Mouse (Mus musculus): Measurements from ENCODE around the gene Gm42715.

Gm42715 gene

DNA sequence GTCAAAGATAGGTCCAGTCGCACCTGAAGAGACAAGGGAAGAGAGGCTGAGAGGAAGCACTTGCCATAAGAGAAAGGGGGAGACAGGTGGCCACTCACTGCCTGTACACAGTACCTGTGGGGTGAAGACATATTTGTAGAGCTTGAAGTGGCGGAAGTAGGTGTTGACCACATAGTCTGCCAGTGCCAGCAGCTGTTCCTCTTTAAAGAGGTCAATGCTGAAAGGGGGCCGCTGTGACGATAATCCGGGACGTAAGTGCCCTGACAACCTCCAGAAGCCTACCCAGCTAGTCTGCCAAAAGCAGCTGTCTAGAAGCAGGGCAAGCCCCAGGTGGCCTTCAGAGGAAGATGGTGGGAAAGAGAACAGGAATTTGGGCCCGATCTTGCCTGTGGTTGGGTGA, 65.6 kb downstream of the Gm42715 start:
- no peak for DNase-seq (ENCODE audit: low spot score)

DNA sequence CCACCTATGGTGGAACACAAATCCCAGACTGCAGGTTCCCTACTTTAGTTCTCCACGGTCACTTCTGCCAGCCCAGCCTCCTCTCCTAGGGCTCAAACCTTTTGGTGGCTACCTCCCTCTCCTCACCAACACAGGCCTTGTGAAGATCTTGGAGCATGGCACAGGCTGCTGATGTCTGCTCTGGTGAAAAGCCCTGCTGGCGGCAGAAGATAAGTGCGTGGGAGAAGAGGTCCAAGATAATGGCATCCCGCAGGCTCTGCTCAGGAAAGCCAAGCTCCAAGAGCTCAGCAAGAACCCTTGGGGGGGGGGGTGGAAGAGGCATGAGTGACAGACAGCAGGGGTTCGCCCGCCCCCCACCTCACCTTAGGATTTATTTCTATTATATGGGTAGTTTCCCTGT, 66.8 kb downstream of the Gm42715 start:
- no peak for DNase-seq (ENCODE audit: low spot score)

DNA sequence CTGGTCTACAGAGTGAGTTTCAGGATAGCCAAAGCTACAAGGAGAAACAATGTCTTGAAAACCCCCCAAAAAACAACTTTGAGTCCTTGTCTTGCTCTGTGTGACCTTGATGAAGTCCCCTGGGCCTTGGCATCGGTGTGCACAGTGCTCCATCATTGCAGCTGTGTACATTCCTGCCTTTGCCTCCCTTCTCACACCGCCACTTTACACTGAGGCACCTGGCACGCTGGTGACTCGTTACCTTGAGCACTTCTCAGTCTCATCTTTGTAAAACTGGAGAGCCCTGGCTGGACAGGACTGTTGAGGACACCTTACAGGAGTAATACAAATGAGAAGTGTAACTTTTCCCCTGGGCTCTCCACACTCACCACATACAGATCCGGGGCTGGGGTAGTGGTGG, 67.8 kb downstream of the Gm42715 start:
- DNase-seq (ENCODE audit: low spot score): no peak

DNA sequence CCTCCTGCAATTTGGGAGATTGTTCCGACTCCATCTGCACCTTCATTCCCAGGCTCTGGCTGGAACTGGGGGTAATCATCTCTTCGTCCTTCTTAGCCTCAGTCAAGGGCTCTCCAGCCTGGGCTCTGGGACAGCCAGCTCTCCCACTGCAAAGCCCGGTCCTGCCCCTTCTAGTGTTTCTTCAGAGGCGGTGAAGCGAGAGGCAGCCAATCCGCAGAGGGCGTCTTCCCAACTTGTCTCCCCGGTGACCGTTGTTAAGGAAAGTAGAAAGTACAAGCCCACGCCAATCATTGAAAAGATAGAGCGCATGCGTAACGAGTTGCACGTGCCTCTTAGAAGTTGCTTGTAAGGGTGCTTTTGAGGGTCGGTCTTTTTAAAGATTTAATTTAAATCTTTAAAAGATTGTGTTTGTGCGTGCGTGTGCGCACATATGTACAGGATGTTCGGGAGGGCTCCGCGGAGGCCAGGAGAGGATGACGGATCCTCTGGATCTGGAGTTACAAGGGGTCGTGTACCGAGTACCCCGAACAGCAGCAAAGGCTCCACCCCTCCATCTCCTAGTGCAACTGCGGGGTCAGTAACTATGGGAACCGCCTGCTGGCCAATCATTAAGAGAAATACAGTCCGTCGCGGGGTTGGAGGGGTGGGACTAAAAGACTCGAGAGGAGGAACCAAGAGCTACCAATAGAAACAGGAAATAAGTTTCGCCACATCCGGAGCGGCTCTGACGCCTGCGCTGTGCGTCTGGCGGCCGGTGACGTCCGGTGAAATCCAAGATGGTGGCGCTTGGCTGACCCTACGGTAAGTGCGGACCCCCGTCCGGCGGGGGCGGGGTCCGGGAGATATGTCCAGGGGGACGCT, 68.9 kb downstream of the Gm42715 start, which contains the start of the genes Ccdc189 and Rnf40:
Gene Ccdc189, minus strand, starts transcription at position 585 of the 861 bp plus-strand sequence.
Gene Rnf40, plus strand, starts transcription at position 757 of the 861 bp plus-strand sequence.
- peak; percentile 97 for DNase-seq (ENCODE audit: low spot score)

DNA sequence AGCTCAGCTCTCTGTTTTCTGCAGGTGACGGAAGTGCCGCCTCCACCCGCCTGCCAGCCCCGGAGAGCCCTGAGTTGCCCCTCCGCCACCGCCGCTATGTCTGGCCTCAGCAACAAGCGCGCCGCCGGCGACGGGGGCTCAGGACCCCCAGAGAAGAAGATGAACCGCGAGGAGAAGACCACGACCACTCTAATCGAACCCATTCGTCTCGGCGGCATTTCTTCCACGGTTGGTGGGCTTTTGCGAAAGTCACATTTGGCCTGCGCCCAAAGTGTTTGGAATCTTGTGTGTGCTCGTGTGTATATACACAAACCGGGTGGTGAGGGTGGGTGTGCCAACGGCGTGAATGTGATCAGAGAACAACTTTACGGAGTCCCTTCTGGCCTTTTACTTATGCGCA, 69.5 kb downstream of the Gm42715 start:
- no peak for DNase-seq (ENCODE audit: low spot score)

DNA sequence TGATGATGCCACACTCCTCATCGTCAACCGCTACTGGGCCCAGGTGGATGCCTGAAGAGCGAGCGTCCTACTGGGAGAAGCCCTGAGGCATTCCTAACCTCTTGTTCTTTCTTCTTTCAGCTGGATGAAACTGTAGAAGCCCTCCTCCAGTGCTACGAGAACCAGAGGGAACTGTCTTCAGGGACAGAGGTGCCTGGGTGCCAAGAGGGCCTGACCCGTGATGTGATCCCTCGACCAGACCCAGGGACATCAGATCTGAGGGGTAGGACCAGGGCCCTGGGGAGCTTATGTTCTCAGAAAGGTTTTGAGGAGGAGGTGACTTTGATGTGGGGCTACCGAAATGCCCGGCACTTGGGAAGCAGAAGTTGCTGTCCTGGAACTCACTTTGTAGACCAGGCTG, 70.3 kb downstream of the Gm42715 start:
- no peak for DNase-seq (ENCODE audit: low spot score)

DNA sequence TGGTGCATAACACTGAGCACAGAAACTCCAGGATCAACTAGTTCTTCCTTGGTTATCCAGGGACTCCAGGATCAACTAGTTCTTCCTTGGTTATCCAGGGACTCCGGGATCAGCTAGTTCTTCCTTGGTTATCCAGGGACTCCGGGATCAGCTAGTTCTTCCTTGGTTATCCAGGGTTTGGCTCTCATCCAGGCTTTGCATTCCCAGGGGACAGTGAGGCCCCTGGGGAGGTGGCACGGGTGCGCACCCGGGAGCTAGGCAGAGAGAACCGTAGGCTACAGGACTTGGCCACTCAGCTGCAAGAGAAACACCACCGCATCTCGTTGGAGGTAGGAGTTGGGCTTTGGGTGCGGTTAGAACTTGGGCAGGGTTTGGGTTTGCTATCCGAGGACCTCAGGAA, 71.7 kb downstream of the Gm42715 start:
- no peak for DNase-seq (ENCODE audit: low spot score)

DNA sequence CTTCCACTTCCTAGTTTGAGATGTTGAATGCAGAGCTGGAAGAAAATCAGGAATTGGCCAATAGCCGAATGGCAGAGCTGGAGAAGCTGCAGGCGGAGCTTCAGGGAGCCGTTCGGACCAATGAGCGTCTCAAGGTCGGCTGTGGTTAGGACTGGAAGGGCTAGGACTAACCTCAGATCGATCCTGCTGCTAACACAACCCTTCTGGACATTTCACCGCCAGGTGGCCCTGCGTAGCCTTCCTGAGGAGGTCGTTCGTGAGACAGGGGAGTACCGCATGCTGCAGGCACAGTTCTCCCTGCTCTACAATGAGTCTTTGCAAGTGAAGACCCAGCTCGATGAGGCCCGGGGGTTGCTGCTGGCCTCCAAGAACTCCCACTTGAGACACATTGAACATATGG, 73.2 kb downstream of the Gm42715 start:
- no peak for DNase-seq (ENCODE audit: low spot score)

DNA sequence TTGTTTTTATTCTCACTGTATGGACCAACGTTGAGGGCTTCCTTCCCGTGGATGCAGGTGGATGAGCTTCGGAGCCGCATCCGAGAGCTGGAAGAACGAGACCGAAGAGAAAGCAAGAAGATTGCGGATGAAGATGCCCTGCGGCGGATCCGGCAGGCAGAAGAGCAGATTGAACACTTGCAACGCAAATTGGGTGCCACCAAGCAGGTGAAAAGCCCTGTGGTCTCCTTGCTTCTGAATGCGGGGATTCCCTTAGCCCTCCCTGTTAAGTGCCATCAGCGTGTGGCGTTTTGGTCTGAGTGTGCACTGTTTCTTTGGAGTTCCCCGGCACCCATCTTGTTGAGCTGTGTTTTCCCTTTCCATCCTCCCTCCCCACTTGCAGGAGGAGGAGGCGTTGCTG, 77.4 kb downstream of the Gm42715 start:
- DNase-seq (ENCODE audit: low spot score): no peak

DNA sequence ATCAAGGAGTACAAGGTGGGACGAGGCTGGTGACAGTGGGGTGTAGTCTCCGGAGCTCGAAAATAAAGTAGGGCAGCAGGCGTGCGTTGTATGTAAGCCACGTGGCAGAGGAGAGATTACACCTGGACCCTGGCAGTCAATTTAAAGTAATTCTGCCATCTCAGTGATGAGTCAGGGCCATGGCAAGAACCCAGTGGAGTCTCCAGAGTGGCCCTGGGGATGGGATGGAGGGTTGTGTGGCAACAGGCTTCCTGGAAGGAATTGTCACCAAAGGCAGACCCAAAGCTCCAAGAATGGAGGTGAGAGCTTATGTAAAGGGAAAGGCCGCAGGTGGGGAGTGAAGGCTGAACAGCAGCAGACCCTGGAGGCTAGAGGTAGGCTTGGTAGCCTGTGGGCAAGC, 81.2 kb downstream of the Gm42715 start:
- no peak for DNase-seq (ENCODE audit: low spot score)

DNA sequence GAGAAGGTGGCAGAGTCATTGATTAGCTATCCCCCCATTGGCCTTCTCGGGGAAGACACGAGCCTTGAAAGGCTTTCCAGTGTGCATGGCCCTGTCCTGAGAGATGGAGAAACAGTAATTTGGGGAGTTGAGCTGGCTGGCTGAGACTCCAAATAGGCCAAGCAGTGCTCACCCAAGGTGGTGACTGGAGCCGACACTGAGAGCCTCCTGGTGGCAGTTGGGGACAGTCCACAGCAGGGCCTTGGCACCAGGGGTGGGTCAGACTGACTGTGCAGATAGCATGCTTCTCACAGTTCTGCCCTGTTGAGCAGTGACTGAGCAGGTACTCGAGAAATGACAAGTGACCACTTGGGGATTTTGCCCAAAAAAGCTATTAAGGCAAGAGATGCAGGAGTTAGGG, 82.4 kb downstream of the Gm42715 start:
- no peak for DNase-seq (ENCODE audit: low spot score)

DNA sequence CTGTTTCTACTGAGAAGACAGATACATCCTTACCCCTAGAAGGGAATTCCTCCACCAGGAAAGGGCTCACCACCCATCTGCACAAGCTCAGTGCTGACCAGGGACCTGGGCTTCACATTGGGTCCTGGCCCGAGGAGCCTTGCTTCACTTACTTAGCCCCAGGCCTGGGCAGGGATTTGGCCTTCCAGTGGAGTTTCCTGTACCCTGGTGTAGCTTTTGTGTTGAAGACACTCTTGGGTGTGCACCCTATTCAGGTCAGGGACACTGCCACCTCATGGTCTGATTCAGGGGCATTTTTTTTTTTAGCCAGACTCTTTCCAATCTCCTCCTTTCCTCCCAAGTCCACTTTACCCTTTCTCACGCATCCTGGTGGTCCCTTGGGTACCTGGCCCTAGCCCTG, 83.5 kb downstream of the Gm42715 start:
- no peak for DNase-seq (ENCODE audit: low spot score)

DNA sequence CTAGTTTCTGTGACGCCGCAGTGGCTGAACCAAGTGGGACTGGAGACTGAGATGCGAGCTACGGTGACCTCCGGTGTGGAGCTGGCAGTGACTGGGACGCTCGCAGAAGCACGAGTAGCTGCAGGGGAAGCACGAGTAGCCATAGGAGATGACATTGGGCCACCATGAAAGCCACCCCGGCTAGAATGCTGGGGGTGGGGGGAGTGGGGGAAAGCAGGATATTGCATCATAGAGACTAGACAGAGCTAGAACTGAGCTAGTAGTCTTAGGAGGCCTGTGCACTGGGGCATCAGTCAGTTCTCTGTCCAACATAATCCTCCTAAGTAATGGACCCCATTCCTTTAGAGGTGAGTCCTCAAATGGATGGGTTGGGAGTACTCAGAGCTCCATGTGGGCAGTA, 84.9 kb downstream of the Gm42715 start:
- DNase-seq (ENCODE audit: low spot score): no peak

DNA sequence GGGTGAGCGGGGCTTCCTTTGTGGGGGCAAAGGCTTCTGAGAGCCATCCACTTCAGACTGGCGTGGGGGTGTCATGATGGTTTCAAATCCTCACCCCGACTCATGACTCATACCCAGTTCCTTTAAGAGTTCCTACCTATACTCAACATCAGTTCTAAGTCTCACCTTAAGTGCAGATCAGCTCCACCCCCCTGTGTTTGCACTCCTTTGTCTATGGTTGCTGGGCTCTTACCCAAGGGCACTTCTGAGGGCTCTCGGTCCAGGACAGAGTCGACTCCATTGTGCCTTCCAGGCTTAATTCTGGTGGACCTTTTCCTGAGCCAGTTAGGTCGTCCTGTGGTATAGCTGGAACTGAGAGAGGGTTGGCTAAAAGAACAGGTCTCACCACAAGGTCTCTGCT, 87.8 kb downstream of the Gm42715 start:
- no peak for DNase-seq (ENCODE audit: low spot score)

DNA sequence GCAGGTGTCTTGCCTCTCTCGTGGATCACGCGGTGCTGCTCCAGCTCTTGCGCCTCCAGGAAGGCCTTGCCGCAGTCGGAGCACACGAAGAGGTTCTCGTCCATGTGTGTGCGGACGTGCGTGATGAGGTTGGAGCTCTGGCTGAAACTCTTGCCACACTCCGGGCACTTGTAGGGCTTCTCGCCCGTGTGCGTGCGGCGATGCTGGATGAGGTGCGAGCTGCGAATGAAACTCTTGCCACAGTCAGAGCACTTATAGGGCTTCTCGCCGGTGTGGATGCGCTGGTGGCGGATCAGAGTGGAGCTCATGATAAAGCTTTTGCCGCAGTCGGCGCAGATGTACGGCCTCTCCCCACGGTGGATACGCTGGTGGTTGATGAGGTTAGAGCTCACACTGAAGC, 91.6 kb downstream of the Gm42715 start:
- DNase-seq (ENCODE audit: low spot score): no peak

DNA sequence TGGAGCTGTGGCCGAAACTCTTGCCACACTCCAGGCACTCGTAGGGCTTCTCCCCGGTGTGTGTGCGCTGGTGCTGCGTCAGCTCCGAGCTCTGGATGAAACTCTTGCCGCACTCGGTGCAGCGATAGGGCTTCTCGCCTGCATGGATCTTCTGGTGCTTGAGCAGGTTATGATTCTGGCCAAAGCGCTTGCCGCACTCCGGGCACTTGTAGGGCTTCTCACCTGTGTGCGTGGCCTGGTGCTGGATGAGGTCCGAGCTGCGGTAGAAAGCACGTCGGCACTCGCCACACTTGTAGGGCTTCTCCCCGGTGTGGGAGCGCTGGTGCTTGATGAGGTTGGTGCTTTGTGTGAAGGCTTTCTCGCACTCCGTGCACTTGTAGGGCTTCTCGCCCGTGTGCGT, 92.2 kb downstream of the Gm42715 start:
- no peak for DNase-seq (ENCODE audit: low spot score)

DNA sequence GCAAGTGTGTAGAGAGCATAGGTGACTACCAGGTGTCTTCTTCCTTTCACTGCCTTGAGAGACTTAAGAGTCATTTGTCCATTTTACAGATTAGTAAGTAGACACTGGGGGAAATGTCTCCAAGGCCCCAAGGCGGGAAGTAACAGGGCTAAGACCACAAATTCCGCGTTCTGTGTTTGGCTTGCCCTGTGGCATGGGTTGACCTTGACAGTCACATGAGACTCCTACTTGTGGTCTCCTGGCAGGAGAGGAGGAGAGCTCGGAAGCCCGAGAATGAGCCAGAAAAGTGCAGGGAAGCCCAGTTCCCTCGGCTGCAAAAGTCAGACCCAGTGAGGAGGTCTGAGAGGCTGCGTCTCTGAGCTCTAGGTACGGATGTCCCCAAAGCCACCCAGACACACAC, 94.1 kb downstream of the Gm42715 start:
- DNase-seq (ENCODE audit: low spot score): no peak

DNA sequence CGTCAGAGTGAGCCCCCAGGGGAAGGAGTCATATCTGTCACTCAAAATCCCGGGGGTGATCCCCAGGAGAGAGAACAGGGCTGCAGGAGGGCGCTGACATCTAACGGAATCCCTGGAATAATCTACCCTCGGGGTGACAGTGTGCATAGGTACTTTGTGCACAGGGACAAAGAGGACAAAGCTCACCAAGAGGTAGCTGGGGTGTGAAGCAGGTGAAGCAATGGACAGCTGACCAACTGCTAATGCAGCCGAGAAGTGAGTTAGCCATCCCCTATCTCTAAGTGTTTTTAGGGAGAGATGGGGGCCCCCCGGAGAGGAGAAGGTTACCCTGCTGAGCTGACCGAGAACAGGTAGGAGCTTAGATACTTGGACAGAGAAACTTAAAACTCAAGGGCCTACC, 94.7 kb downstream of the Gm42715 start:
- no peak for DNase-seq (ENCODE audit: low spot score)

DNA sequence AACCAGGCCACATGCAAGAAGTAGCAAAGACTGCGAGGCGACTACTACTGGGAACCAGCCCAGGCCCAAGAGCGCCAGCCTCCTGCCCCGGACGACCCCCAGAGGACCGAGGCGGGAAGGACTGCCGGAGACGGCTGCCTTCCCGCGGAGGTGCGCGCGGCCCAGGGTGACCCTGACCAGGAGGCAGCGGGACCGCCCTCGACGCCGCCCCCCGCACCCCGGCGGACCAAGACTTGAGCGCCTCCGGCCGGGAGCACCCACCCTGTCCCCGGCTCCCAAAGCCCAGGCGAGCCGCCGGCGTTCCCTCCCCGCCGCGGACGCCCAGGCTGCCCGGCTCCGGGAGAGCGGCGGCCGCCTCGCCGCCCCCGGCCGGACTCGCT, 95.1 kb downstream of the Gm42715 start:
- peak; percentile 26 for DNase-seq (ENCODE audit: low spot score)

DNA sequence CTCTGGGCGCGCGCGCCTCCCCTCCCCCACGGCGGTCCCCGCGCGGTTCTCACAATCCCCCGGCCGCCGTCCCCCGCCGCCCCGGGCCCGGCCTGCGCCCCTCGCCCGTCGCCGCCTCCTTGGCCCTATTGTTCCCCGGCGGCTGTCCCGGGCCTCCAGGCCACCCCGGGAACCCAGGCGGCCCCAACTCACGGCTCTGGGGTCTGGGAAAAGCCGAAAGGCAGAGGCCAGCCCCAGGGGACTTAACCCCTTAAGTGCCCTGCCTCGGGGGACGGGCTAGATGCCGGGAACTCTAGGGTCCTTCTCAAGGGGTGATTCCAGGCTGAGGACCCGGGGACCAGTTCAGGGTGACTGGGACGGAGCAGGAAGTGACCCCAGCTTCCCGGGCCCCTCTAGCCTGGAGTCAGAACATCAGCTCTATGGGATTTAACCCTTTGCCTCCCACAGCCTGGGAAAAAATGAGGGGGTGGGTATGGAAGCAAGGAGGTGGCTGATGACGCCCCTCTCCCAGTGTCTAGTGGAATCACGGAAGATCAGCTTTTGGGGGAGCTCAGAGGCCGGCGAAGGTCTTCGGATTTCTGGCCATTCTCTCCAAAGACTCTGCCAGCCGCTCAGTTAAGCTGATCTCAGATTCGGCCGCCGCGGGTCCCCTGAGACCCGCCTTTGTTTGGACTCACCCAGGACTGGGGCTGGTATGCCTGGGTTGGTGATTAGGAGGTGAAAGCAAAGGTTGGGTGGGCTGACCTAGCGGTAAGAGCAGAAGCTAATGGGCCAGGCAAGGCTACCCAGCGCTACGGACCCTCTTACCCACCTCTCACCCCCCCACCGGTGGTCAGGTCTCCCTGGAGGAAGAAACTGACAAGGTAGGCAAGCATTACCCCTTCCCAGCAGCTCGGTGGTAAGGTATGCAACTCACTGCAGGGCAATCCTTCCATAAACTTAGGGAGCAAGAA, 95.8 kb downstream of the Gm42715 start, which contains the start of gene Zfp629:
Gene Zfp629, minus strand, starts transcription at position 907 of the 953 bp plus-strand sequence.
- peak; percentile 61 for DNase-seq (ENCODE audit: low spot score)

DNA sequence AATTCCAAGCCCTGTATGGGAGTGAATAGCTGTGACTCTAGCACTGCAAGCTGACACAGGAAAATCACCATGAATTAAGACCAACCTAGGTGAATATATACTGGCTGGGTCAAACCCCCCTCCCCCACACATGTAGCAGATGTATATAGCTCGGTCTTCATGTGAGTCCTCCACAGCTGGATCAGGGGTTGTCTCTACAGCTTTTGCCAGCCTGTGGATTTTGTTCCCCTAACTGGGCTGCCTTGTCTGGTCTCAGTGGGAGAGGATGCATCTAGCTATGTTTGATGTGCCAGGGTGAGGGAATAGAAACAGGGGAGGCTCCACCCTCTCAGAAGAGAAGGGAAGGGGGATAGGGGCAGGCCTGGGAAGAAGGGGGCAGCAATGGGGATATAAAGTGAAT, 97.0 kb downstream of the Gm42715 start:
- no peak for DNase-seq (ENCODE audit: low spot score)

Measured in adipocyte (in vitro differentiated cells).